Mouse (Mus musculus): ENCODE results near the gene Dhx58.

Gene Dhx58

DNA sequence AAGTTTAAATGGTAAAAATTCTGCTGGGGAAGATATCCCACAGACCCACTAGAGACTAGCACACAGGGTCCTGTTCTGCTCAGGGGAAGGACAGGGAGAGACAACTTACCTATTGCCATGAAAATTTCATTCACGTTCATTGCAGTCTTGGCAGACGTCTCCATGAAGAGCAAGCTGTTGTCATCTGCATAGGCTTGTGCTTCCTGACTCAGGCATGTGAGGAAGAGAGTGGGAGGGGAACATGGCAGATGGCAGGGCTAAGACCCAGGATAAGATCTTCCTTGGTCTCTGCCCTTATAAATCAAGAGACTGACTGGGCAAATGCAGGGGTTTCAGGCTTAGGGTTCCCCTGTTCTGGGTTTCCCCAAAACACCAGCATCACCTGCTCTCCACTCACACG lies 12.6 kb upstream of the Dhx58 start:
- Histone ChIP-seq H3K27me3 (ENCODE audit: control insufficient read depth, insufficient read depth, low read length, poor library complexity, severe bottlenecking) (no peaks in the 10 kb centered on the region), H3K36me3 (ENCODE audit: control insufficient read depth, insufficient read depth, low read length, poor library complexity, severe bottlenecking) (peaks cover 3% of the 10 kb centered on the region)
- no peak for DNase-seq (ENCODE audit: low read depth, low spot score)

DNA sequence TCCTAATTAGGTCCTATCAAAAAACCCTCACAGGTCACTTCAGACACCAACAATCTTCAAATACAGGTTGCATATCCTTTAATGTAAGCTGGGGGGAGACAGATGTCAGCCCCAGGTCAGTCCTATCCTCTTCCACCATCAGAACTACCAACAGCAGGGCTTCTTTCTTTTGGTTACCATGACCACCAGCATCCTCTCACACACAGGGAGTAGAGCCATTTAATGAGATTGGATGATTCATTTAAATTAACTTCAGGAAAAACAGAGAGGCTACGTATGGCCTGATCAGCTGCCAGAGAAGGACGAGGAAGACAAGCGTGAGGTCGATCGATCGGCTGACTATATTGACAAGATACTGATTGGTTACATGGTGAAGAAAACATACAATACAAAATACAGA lies 10.9 kb upstream of the Dhx58 start:
- DNase-seq (ENCODE audit: low read depth, low spot score): no peak
- H3K36me3 ChIP-seq (ENCODE audit: control insufficient read depth, insufficient read depth, low read length, poor library complexity, severe bottlenecking): peaks cover 3% of the 10 kb centered on the region
- H3K27me3 ChIP-seq (ENCODE audit: control insufficient read depth, insufficient read depth, low read length, poor library complexity, severe bottlenecking): no peaks in the 10 kb centered on the region

DNA sequence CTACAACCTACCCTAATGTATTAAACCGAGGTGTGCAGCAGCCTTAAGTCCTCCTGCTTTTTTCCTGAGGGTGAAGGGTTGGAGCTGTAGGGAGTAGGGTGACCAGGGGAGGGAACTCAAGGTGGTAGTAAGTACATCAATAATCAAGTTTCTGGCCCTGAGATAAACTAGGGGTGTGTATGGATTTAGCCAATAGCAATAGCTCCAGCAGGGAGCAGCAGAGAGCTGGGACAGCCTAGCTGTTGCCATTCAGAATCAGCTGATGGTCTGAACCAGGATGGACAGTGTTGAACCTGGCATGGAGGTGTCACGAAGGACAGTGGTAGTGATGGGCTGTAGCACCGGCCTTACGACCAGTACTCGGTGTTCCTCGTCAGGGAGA lies 10.5 kb upstream of the Dhx58 start:
- H3K36me3 ChIP-seq (ENCODE audit: control insufficient read depth, insufficient read depth, low read length, poor library complexity, severe bottlenecking): peaks cover 3% of the 10 kb centered on the region
- peak; percentile 82 for DNase-seq (ENCODE audit: low read depth, low spot score)
- no peaks in the 10 kb centered on the region for H3K27me3 ChIP-seq (ENCODE audit: control insufficient read depth, insufficient read depth, low read length, poor library complexity, severe bottlenecking)

DNA sequence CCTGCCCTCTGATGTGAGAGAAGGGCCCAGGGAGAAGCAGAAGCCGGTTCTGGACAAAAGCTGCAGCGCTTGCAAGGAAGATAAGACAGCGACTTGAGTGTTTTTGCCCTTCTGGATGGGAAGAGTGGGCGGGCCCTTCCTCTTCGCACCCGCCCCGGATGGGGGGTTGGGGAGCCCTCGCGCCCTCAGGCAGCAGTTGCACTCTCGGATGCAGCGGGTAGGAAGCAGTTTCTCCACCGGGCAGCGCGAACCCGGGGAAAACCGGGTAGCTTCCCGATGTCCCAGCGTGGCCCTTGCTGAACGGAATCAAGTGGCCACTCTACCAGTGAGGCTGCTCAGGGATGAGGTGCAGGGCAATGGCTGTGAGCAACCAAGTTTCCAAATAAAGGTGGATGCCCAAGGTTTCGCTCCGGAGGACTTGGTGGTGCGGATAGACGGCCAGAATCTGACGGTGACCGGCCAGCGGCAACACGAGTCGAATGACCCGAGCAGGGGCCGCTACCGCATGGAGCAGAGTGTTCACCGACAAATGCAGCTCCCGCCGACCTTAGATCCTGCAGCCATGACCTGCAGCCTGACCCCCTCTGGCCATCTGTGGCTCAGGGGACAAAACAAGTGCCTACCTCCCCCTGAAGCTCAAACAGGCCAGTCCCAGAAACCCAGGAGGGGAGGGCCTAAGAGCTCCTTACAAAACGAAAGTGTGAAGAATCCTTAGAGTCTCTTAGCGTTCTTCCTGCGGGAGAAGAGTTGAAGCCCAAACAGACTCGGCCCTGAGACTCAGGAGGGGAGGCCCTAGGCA lies 9.9 kb upstream of the Dhx58 start, which contains the start of gene Hspb9:
TSS of gene Hspb9 (plus strand) at position 116 of the 799 bp plus-strand sequence.
- peaks cover 3% of the 10 kb centered on the region for H3K36me3 ChIP-seq (ENCODE audit: control insufficient read depth, insufficient read depth, low read length, poor library complexity, severe bottlenecking)
- peak; percentile 54 for DNase-seq (ENCODE audit: low read depth, low spot score)
- no peaks in the 10 kb centered on the region for H3K27me3 ChIP-seq (ENCODE audit: control insufficient read depth, insufficient read depth, low read length, poor library complexity, severe bottlenecking)

DNA sequence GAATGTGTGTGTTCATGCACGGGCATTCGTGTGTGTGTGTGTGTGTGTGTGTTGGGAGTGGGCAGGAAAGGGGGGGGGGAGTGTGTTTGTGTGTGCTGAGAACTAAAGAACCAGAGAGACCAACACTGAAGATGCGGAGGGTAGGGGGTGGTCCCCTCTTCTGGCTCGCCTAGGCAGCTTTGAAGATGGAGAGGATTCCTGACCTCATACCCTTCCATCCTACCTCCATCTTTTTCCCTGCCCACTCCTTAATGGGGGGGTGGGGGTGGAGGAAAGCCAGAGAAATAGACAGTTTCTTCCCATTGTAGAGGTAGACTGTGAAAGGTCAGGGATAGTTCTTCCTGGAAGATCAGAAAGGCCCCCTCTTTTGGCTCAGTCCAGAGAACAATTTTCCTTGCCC lies 9.1 kb upstream of the Dhx58 start:
- Histone ChIP-seq H3K27me3 (ENCODE audit: control insufficient read depth, insufficient read depth, low read length, poor library complexity, severe bottlenecking) (no peaks in the 10 kb centered on the region), H3K36me3 (ENCODE audit: control insufficient read depth, insufficient read depth, low read length, poor library complexity, severe bottlenecking) (no peaks in the 10 kb centered on the region; the same call in none of the 2 replicates)
- no peak for DNase-seq (ENCODE audit: low read depth, low spot score)

DNA sequence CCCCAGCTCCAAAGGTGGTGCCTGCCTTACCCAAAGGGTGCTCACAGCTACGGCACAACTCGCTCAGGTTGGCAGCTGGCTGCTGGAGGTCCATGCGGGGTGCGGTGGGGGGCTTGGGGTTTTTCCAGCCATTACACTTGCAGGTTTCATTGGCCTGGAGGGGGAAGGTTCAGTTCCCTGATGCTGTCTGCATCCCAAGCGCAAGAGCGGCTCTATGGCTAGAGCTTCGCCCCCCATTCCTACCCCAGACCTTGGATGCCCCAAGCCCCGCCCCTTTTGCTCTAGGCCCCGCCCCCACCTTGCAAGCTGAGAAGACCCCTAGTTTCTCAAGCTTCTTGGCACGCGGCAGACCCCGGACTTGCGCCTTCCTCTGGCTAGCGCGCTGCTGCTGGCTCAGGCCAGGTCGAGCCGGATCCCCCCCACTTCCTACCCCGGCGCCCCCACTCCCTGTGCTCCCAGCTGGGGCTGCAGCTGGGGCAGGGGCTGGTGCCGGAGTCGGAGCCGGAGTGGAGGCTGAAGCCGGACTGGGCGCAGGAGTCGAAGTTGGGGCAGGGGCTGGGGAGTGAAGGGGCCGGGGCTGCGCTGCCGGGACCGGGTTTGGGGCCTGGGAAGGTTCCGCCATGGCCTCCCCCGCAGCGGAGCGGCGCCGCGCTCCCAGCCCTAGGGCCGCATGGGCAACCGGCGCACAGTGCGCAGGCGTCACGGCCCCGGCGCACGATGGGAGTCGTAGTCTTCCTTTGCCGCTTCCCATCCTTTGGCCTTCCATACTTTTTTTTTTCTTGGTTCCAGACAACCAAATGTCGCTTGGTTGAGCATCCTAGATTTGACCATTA lies 7.9 kb upstream of the Dhx58 start, which contains the start of gene Kat2a:
TSS of gene Kat2a (minus strand) at position 683 of the 833 bp plus-strand sequence.
- Histone ChIP-seq H3K27me3 (ENCODE audit: control insufficient read depth, insufficient read depth, low read length, poor library complexity, severe bottlenecking) (no peaks in the 10 kb centered on the region), H3K36me3 (ENCODE audit: control insufficient read depth, insufficient read depth, low read length, poor library complexity, severe bottlenecking) (no peaks in the 10 kb centered on the region; the same call in none of the 2 replicates)
- DNase-seq (ENCODE audit: low read depth, low spot score): peak; percentile 63

DNA sequence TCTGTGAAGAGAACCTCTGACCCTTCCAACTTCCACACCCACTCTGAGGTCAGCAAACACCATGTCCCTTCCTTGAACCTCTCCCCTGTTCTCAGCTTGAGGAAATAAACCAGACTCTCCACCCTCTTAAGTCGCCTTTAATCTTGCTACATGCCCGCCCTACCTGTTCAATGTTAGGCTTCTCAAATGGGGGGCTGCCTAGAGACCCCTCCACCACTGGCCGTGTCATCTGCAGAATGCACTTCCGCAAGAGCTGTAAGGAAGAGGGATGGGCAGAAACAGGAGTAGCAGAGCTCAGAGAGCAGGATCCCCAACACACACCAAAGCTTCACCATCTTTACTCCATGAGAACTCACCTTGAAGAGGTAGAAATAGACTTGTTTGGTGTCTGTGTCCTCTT lies 6.9 kb upstream of the Dhx58 start:
- DNase-seq (ENCODE audit: low read depth, low spot score): no peak
- Histone ChIP-seq H3K27me3 (ENCODE audit: control insufficient read depth, insufficient read depth, low read length, poor library complexity, severe bottlenecking) (no peaks in the 10 kb centered on the region), H3K36me3 (ENCODE audit: control insufficient read depth, insufficient read depth, low read length, poor library complexity, severe bottlenecking) (no peaks in the 10 kb centered on the region; the same call in 1 of the 2 replicates)

DNA sequence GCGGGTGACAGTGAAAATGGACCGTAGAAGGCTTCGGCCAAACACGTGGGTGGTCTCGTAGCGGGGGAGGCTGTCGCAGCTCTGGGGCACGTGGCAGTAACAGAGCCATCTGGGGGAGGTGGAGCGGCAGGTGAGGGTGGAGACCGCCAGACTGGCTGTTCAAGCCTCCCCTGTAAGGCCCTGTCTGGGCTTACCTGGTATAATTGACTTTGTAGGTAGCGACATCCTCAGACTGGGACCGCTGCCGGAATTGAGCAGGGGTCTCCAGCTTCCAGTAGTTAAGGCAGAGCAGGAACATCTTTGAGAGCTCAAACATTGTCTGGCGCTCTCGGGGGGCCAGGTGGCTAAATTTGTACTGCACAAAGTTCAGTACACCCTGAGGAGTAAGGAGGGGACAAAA lies 6.5 kb upstream of the Dhx58 start:
- no peak for DNase-seq (ENCODE audit: low read depth, low spot score)
- no peaks in the 10 kb centered on the region; the same call in 1 of the 2 replicates for H3K36me3 ChIP-seq (ENCODE audit: control insufficient read depth, insufficient read depth, low read length, poor library complexity, severe bottlenecking)
- no peaks in the 10 kb centered on the region for H3K27me3 ChIP-seq (ENCODE audit: control insufficient read depth, insufficient read depth, low read length, poor library complexity, severe bottlenecking)

DNA sequence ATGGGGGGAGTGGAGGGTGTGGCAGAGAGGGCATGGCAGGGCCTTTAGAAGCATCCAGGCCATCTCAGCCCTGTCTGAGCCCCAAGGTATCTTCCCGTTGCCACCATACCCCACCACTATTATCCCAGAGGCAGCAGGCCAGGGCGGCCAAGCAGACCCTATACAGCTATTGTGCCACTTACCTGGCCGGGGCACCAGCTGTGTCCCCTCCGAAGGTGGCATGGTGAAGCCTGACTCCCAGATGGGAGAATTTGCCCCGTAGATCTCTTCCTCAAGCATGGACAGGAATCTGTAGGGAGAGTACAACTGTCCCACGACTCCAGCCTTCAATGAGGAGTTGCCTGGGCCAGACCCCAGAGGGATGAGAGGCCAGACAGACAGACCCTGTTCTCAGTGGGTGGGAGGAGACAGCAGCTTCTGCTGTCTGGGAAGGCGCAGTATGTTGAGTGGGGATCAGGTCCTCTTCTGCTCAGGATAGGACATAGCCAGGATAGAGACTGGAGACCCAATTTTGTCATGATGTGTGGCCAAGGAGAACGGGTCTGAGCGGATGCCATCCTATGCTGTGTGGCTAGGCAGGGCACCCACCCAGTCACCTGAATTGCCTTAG lies 5.2 kb upstream of the Dhx58 start:
- H3K27me3 ChIP-seq (ENCODE audit: control insufficient read depth, insufficient read depth, low read length, poor library complexity, severe bottlenecking): no peaks in the 10 kb centered on the region
- H3K36me3 ChIP-seq (ENCODE audit: control insufficient read depth, insufficient read depth, low read length, poor library complexity, severe bottlenecking): no peaks in the 10 kb centered on the region; the same call in none of the 2 replicates
- no peak for DNase-seq (ENCODE audit: low read depth, low spot score)

DNA sequence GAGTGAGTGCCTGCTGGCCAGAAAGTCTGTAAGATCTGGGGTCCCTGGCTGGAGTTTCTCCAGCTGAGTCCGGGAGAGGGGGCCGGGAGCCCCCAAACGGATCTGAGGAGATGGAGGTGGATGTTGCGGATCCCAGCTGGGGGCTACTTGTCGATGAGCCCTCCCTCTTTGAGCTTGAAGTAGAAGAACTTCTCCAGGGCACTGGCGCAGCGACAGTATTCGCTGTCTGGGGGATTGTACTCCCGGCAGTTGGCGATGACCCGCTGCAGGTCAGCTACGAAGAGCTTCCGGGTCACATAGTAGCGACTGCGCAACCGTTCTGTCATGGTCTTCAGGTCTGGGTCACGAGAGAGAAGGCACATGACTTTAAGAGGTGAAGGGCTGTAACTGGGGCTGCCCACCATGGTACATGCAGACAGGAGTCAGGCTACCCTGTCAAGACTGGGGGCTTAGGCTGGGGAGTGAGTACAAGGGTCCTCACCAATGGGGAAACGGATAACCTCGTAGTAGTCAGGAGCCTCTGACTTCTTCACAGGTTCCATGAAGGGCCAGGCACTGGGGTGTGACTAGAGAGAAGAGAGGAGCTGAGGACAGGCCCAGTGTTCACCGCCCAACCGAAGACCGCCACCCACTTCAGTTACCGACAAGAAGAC lies 1.1 kb upstream of the Dhx58 start:
- H3K27me3 ChIP-seq (ENCODE audit: control insufficient read depth, insufficient read depth, low read length, poor library complexity, severe bottlenecking): no peaks in the 10 kb centered on the region
- no peak for DNase-seq (ENCODE audit: low read depth, low spot score)
- no peaks in the 10 kb centered on the region; the same call in 1 of the 2 replicates for H3K36me3 ChIP-seq (ENCODE audit: control insufficient read depth, insufficient read depth, low read length, poor library complexity, severe bottlenecking)

DNA sequence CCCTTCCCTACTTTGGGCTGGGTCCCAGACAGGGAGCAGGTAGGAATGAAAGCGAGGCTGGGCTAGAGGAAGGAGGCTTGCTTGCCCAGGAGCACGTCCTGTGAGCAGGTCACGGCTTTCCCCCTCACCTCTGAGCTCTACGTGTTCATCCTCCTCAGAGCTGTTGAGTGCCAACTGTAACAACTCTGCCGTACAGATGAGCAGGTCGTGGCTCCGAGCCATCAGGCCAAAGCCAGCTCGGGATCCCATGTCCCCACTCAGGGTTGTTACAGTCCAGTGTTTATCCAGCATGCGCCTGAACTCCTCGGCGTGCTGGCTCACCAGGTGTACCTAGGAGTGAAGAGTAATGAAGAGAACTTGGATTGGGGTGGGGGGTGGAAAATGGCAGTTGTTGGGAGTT lies 705 bp downstream of the Dhx58 start:
- DNase-seq (ENCODE audit: low read depth, low spot score): peak; percentile 23

DNA sequence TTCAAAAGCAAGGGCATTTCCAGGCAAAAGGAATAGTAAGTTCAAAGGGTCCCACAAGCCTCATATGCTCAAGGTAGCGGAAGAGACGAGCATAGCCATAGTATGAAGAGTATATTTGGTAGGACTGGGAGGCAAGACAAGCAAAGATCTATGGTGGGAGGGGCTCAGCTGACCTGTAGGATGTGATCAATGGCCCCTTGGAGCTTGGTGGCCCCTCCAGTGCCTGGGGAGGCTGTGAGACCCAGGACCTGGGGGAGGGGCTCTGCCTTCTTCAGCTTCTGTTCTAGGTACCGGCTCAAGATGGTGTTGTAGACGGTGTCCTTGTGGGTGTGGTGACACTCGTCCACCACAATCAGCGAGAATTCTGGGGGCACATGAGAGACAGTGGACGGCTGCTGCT lies 1.2 kb downstream of the Dhx58 start:
- Histone ChIP-seq H3K36me3 (ENCODE audit: control insufficient read depth, insufficient read depth, low read length, poor library complexity, severe bottlenecking) (peaks cover 1% of the 10 kb centered on the region; the same call in 1 of the 2 replicates), H3K27me3 (ENCODE audit: control insufficient read depth, insufficient read depth, low read length, poor library complexity, severe bottlenecking) (no peaks in the 10 kb centered on the region)
- DNase-seq (ENCODE audit: low read depth, low spot score): no peak

More for the DNA sequence above, 705 bp downstream of the Dhx58 start:
- Histone ChIP-seq H3K27me3 (ENCODE audit: control insufficient read depth, insufficient read depth, low read length, poor library complexity, severe bottlenecking) (no peaks in the 10 kb centered on the region), H3K36me3 (ENCODE audit: control insufficient read depth, insufficient read depth, low read length, poor library complexity, severe bottlenecking) (peaks cover under 1% of the 10 kb centered on the region; the same call in 1 of the 2 replicates)

DNA sequence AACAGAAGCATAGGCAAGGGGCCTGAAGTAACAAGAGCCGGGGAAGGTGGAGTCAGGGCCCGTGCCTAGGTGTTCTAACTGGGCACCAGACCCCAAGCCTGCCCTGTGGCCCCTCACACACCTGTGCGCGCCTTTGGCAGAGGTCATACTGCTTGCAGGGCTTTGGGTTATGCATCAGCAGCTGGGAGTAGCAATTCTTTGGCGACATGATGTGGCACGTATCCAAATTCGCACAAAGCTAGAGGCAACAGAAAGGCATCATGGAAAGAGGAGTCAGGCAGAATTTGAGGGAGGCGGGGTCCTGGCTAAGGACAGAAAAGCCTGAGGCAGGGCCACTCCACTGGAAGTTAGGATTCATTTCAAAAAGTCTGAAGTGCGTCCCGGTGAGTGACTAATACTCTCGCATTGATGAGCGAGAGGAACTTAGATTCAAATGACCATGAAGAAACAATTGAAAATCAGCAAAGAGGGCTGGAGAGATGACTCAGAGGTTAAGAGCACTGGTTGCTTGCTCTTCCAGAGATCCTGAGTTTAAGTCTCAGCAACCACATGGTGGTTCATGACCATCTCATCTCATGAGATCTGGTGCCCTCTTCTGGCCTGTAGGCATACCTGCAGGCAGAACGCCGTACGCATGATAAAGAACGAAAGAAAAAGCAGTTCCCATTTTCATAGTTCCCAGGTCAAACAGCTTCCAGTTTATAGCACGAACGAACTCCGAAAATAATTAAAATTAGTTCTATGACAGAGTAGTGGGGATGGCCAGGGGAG lies 1.8 kb downstream of the Dhx58 start:
- peak; percentile 91 for DNase-seq (ENCODE audit: low read depth, low spot score)
- no peaks in the 10 kb centered on the region for H3K27me3 ChIP-seq (ENCODE audit: control insufficient read depth, insufficient read depth, low read length, poor library complexity, severe bottlenecking)
- peaks cover 1% of the 10 kb centered on the region; the same call in 1 of the 2 replicates for H3K36me3 ChIP-seq (ENCODE audit: control insufficient read depth, insufficient read depth, low read length, poor library complexity, severe bottlenecking)

DNA sequence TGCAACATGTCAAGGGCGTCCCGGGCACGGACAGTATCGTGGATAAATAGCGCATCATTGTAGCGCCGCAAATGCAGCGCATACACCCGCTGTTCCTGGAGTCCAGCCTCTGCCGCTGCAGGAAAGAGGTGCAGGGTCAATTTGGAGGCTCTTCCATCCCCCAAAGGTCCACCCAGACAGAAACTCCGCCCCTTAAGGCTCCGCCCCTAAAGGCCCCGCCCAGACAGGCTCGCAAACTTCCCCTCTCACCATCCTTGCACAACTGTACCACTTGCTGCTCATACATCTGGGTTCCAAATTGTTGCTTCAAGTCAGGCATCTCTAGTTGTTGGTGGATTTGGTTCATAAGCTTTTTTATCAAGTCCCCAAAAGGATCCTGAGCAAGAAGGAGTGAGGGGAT lies 2.8 kb downstream of the Dhx58 start:
- Histone ChIP-seq H3K36me3 (ENCODE audit: control insufficient read depth, insufficient read depth, low read length, poor library complexity, severe bottlenecking) (peaks cover 1% of the 10 kb centered on the region; the same call in 1 of the 2 replicates), H3K27me3 (ENCODE audit: control insufficient read depth, insufficient read depth, low read length, poor library complexity, severe bottlenecking) (no peaks in the 10 kb centered on the region)
- peak; percentile 51 for DNase-seq (ENCODE audit: low read depth, low spot score)
